Mouse (Mus musculus) embryonic facial prominence, embryonic 14.5 days (tissue): Measurements from ENCODE around the gene Lpcat2. TPM values are rescaled to one million over a fixed set of nuclear protein-coding genes. Genes with fewer than 3 reads are reported as not detected.

Source experiments
- ATAC-seq: fragments of 200-750 bp; cut with Nextera tagmentation; 2 replicates; pipeline ENCODE4 v1.8.0; 2017; ENCODE audit warnings: low read depth, moderate number of reproducible peaks, moderate TSS enrichment
- DNase-seq: peaks from one replicate; pipeline ENCODE4 v3.0.0-alpha.2; 2015; ENCODE audit warnings: low spot score
- H3K27ac ChIP-seq: fragments of 300-500 bp; sonication (generic); replicated peaks from 2 replicates; pipeline ENCODE4 v1.5.1; 2014; ENCODE audit warnings: low read depth, mild to moderate bottlenecking, low read length, moderate library complexity
- H3K27me3 ChIP-seq: fragments of 300-500 bp; sonication (generic); replicated peaks from 2 replicates; pipeline ENCODE4 v1.6.1; 2014; ENCODE audit warnings: low read length; ENCODE audit not compliant: control insufficient read depth, insufficient read depth
- H3K36me3 ChIP-seq: fragments of 300-500 bp; sonication (generic); 2 replicates; pipeline ENCODE4 v1.6.1; 2014; ENCODE audit warnings: low read length, mixed read lengths; ENCODE audit not compliant: control insufficient read depth, insufficient read depth
- H3K4me1 ChIP-seq: fragments of 300-500 bp; sonication (generic); 2 replicates; pipeline ENCODE4 v1.6.1; 2014; ENCODE audit warnings: antibody characterized with exemption, low read length; ENCODE audit not compliant: control insufficient read depth, insufficient read depth
- H3K4me2 ChIP-seq: fragments of 300-500 bp; sonication (generic); 2 replicates; pipeline ENCODE4 v1.6.1; 2014; ENCODE audit warnings: low read depth, mild to moderate bottlenecking, low read length, moderate library complexity, mixed read lengths
- H3K4me3 ChIP-seq: fragments of 300-500 bp; sonication (generic); 2 replicates; pipeline ENCODE4 v1.5.1; 2014; ENCODE audit warnings: low read depth, mild to moderate bottlenecking, low read length
- H3K9ac ChIP-seq: fragments of 300-500 bp; sonication (generic); 2 replicates; pipeline ENCODE4 v1.6.1; 2014; ENCODE audit warnings: low read depth, mild to moderate bottlenecking, low read length, moderate library complexity, mixed read lengths
- H3K9me3 ChIP-seq: fragments of 300-500 bp; sonication (generic); 2 replicates; pipeline ENCODE4 v1.6.1; 2016; ENCODE audit warnings: low read length; ENCODE audit not compliant: control insufficient read depth
- WGBS: fragments of 180-500 bp; shearing (Covaris S2); extraction: QIAGEN DNeasy Blood & Tissue Kit; methylation state at CpG from one replicate; pipeline ENCODE4 v1.1.7; 2014; 5-methylcytosine and 5-hydroxymethylcytosine counted together
- polyA plus RNA-seq: library from polyadenylated mRNA; unstranded; fragments of >200 nt; fragmentation: Nextera tagmentation; extraction: Ambion mirVana; gene quantifications from 2 replicates; pipeline ENCODE4 v1.2.1, GENCODE M21; 2014

Gene Lpcat2
- polyA plus RNA-seq, 1 experiment from 2014 or later: 10.2 TPM

GRCm38 (mm10) chr8:92847299-92847698 lies 7.8 kb upstream of the Lpcat2 start:
- WGBS: 34% methylated on average over 9 of the region's 9 CpGs
- peaks cover 26% of the 10 kb centered on the region for H3K4me1 ChIP-seq
- no peak overlapping the region for H3K4me2 ChIP-seq
- no peaks in the 10 kb centered on the region for H3K9me3 ChIP-seq
- peak overlapping the region; percentile 46 for H3K27ac ChIP-seq
- ATAC-seq (peak; percentile 23), DNase-seq (peak; percentile 76)
- H3K9ac ChIP-seq: no peak overlapping the region
- H3K4me3 ChIP-seq: no peak overlapping the region
- H3K27me3 ChIP-seq: no peaks in the 10 kb centered on the region
- H3K36me3 ChIP-seq: peaks cover 84% of the 10 kb centered on the region

GRCm38 (mm10) chr8:92849261-92849660 lies 5.9 kb upstream of the Lpcat2 start:
- Histone ChIP-seq H3K9me3 (no peaks in the 10 kb centered on the region), H3K9ac (no peak overlapping the region), H3K27ac (peak overlapping the region; percentile 44; the same call in 1 of the 2 replicates), H3K36me3 (peaks cover 88% of the 10 kb centered on the region), H3K4me3 (no peak overlapping the region), H3K27me3 (no peaks in the 10 kb centered on the region), H3K4me1 (peaks cover 26% of the 10 kb centered on the region), H3K4me2 (no peak overlapping the region)
- 55% methylated on average over 6 of the region's 6 CpGs for WGBS
- DNase-seq: peak; percentile 72
- peak; percentile 48; the same call in 1 of the 2 replicates for ATAC-seq

- no peak overlapping the region for H3K4me3 ChIP-seq
- H3K27ac ChIP-seq: peak overlapping the region; percentile 44; the same call in 1 of the 2 replicates
- ATAC-seq (peak; percentile 70), DNase-seq (peak; percentile 81)
- H3K9me3 ChIP-seq: no peaks in the 10 kb centered on the region
- 44% methylated on average over 4 of the region's 4 CpGs for WGBS
- H3K4me1 ChIP-seq: peaks cover 26% of the 10 kb centered on the region
- H3K36me3 ChIP-seq: peaks cover 78% of the 10 kb centered on the region
- H3K4me2 ChIP-seq: no peak overlapping the region
- H3K9ac ChIP-seq: 0 out of 2 replicates have a peak overlapping the region, but pooled peaks have one; percentile 1
- H3K27me3 ChIP-seq: no peaks in the 10 kb centered on the region
Observed at GRCm38 (mm10) chr8:92850239-92850638, 4.9 kb upstream of the Lpcat2 start.

- Histone ChIP-seq H3K4me1 (peaks cover 28% of the 10 kb centered on the region), H3K9me3 (no peaks in the 10 kb centered on the region), H3K36me3 (peaks cover 67% of the 10 kb centered on the region), H3K27me3 (no peaks in the 10 kb centered on the region), H3K4me2 (no peak overlapping the region), H3K4me3 (no peak overlapping the region), H3K27ac (no peak overlapping the region), H3K9ac (no peak overlapping the region)
- WGBS: 87% methylated on average over 3 of the region's 3 CpGs
- no peak for ATAC-seq
- DNase-seq: no peak
Observed at GRCm38 (mm10) chr8:92851381-92851780, 3.8 kb upstream of the Lpcat2 start.

- Histone ChIP-seq H3K4me2 (no peak overlapping the region), H3K27me3 (no peaks in the 10 kb centered on the region), H3K4me1 (peaks cover 12% of the 10 kb centered on the region), H3K9ac (no peak overlapping the region), H3K27ac (no peak overlapping the region), H3K36me3 (peaks cover 48% of the 10 kb centered on the region), H3K4me3 (no peak overlapping the region), H3K9me3 (no peaks in the 10 kb centered on the region)
- ATAC-seq (no peak), DNase-seq (no peak)
- WGBS: 49% methylated on average over 18 of the region's 18 CpGs
Observed at GRCm38 (mm10) chr8:92853188-92853983, 1.8 kb upstream of the Lpcat2 start.

GRCm38 (mm10) chr8:92854673-92855072 lies 466 bp upstream of the Lpcat2 start:
- Histone ChIP-seq H3K27me3 (no peaks in the 10 kb centered on the region), H3K9ac (no peak overlapping the region), H3K4me1 (peaks cover 12% of the 10 kb centered on the region; the same call in 1 of the 2 replicates), H3K4me3 (no peak overlapping the region), H3K9me3 (no peaks in the 10 kb centered on the region), H3K27ac (0 out of 2 replicates have a peak overlapping the region, but pooled peaks have one; percentile 24), H3K36me3 (peaks cover 35% of the 10 kb centered on the region), H3K4me2 (peak overlapping the region; percentile 88)
- no peak for ATAC-seq
- DNase-seq: no peak
- WGBS: 76% methylated on average over 3 of the region's 3 CpGs

- 85% methylated on average over 7 of the region's 7 CpGs for WGBS
- Histone ChIP-seq H3K27ac (no peak overlapping the region), H3K27me3 (no peaks in the 10 kb centered on the region), H3K36me3 (peaks cover 22% of the 10 kb centered on the region), H3K4me2 (peak overlapping the region; percentile 88), H3K9me3 (no peaks in the 10 kb centered on the region), H3K4me3 (peak overlapping the region; percentile 69), H3K9ac (peak overlapping the region; percentile 79; the same call in 1 of the 2 replicates), H3K4me1 (peaks cover 7% of the 10 kb centered on the region; the same call in 1 of the 2 replicates)
- ATAC-seq (no peak), DNase-seq (no peak)
Observed at GRCm38 (mm10) chr8:92856273-92856986, 1.3 kb downstream of the Lpcat2 start.

GRCm38 (mm10) chr8:92858475-92859182 lies 3.5 kb downstream of the Lpcat2 start:
- H3K9me3 ChIP-seq: no peaks in the 10 kb centered on the region
- H3K36me3 ChIP-seq: peaks cover 4% of the 10 kb centered on the region
- no peak overlapping the region for H3K4me3 ChIP-seq
- 83% methylated on average over 14 of the region's 14 CpGs for WGBS
- no peaks in the 10 kb centered on the region for H3K27me3 ChIP-seq
- H3K4me2 ChIP-seq: no peak overlapping the region
- no peak; the same call in 1 of the 2 replicates for ATAC-seq
- H3K4me1 ChIP-seq: peaks cover 7% of the 10 kb centered on the region; the same call in 1 of the 2 replicates
- no peak overlapping the region for H3K27ac ChIP-seq
- no peak for DNase-seq
- H3K9ac ChIP-seq: no peak overlapping the region
